13 mouse cellular contexts compared by ENCODE assay signal in genomic region chr7:141420030-141420702, GRCm38 (mm10). TPM values are rescaled to one million over a fixed set of nuclear protein-coding genes. Genes with fewer than 3 reads are reported as not detected.
"Had no signal": no experiment of that assay in that cellular context is flagged by ENCODE, and none has a peak within 500 bp of the region (broad histone marks: within the 10 kb centered on the region; RNA-seq: fewer than 3 reads in every experiment).

No protein-coding gene starts in this region.

- ATAC-seq: hindbrain, postnatal 0 days; midbrain, embryonic 16.5 days had no signal

- DNase-seq: kidney, adult 11 months; kidney, postnatal 10 days; kidney, postnatal 4 days; retina, postnatal 1 day; thymus, postnatal 14 days had no signal

- H3K4me3 ChIP-seq: layer of hippocampus, adult 2 months; left cerebral cortex, adult 2 months; limb, embryonic 15.5 days; midbrain, embryonic 12.5 days; neural tube, embryonic 13.5 days had no signal

- H3K4me1 ChIP-seq: limb, embryonic 15.5 days; midbrain, embryonic 12.5 days; neural tube, embryonic 13.5 days had no signal

- H3K9ac ChIP-seq: limb, embryonic 15.5 days; midbrain, embryonic 12.5 days; neural tube, embryonic 13.5 days had no signal

- H3K9me3 ChIP-seq: limb, embryonic 15.5 days; midbrain, embryonic 12.5 days; neural tube, embryonic 13.5 days had no signal

- H3K4me2 ChIP-seq: limb, embryonic 15.5 days; midbrain, embryonic 12.5 days; neural tube, embryonic 13.5 days had no signal

- H3K36me3 ChIP-seq: limb, embryonic 15.5 days; midbrain, embryonic 12.5 days; neural tube, embryonic 13.5 days had no signal

- H3K27ac ChIP-seq: hindbrain, postnatal 0 days; layer of hippocampus, adult 2 months; left cerebral cortex, adult 2 months; limb, embryonic 15.5 days; midbrain, embryonic 12.5 days; neural tube, embryonic 13.5 days had no signal

- H3K27me3 ChIP-seq: limb, embryonic 15.5 days; neural tube, embryonic 13.5 days had no signal

RNA-seq across cellular contexts. Expression of gene Cend1, which starts 9.1 kb away (rescaled TPM):
- total RNA-seq: megakaryocyte-erythroid progenitor cell, adult 5-6 weeks had no signal
